Mouse (Mus musculus) stomach, adult 2 months (tissue): Measurements from ENCODE around the gene Pgghg. TPM values are rescaled to one million over a fixed set of nuclear protein-coding genes. Genes with fewer than 3 reads are reported as not detected.

Source experiments
- polyA plus RNA-seq: library from polyadenylated mRNA; depleted of rRNA; stranded (reverse); fragments of >200 nt; gene quantifications from 2 replicates; pipeline ENCODE4 v1.2.3, GENCODE M21; 2012; rRNA removed

Gene Pgghg
- 13.5 and 15.5 TPM in 2 replicates for polyA plus RNA-seq

GRCm38 (mm10) chr7:140941222-140942051 is at the start of gene Pgghg:
Gene Pgghg (plus strand): TSS chr7:140941391.

GRCm38 (mm10) chr7:140900220-140900619 is 41.0 kb upstream of the Pgghg start, which contains the start of gene Cox8b:
Gene Cox8b (minus strand): TSS chr7:140900446.

GRCm38 (mm10) chr7:140920418-140921029 is 20.7 kb upstream of the Pgghg start, which contains the start of gene Nlrp6:
Gene Nlrp6 (plus strand): TSS chr7:140920902.

GRCm38 (mm10) chr7:140949824-140950530 is 8.8 kb downstream of the Pgghg start, which contains the start of gene Ifitm5:
Gene Ifitm5 (minus strand): TSS chr7:140950291.

GRCm38 (mm10) chr7:140955758-140956555 is 14.8 kb downstream of the Pgghg start, which contains the start of the genes Gm45717 and Ifitm2:
Gene Gm45717 (minus strand): TSS chr7:140955937.
Gene Ifitm2 (minus strand): TSS chr7:140955987.

GRCm38 (mm10) chr7:140966921-140967320 is 25.7 kb downstream of the Pgghg start, which contains the start of gene Ifitm1:
Gene Ifitm1 (plus strand): TSS chr7:140967221.

Other genes with a start within 250 kb of the Pgghg start
- not detected in 2 replicates for gene Olfr541, start 244.1 kb upstream of the Pgghg start, polyA plus RNA-seq
- gene Cyp2e1, start 177.7 kb upstream of the Pgghg start, polyA plus RNA-seq = 0.06 and 0.75 TPM in 2 replicates
- 0.15 TPM in 1 of 2 replicates, not detected in the other for gene Syce1, start 153.5 kb upstream of the Pgghg start, polyA plus RNA-seq
- 0.01 and 0.02 TPM in 2 replicates for gene Zfp941, start 119.2 kb upstream of the Pgghg start, polyA plus RNA-seq
- gene Urah, start 106.4 kb upstream of the Pgghg start, polyA plus RNA-seq = 24.9 and 25.9 TPM in 2 replicates
- not detected in 2 replicates for gene Scgb1c1, start 95.8 kb upstream of the Pgghg start, polyA plus RNA-seq
- gene Odf3, start 93.6 kb upstream of the Pgghg start, polyA plus RNA-seq = not detected in 2 replicates
- not detected in 2 replicates for gene Gm45785, start 85.1 kb upstream of the Pgghg start, polyA plus RNA-seq
- gene Ric8a, start 84.4 kb upstream of the Pgghg start, polyA plus RNA-seq = 38.8 and 38.9 TPM in 2 replicates
- 7.5 and 8.6 TPM in 2 replicates for gene Bet1l, start 83.8 kb upstream of the Pgghg start, polyA plus RNA-seq
- 26.4 and 30.2 TPM in 2 replicates for gene Psmd13, start 59.4 kb upstream of the Pgghg start, polyA plus RNA-seq
- gene Sirt3, start 59.1 kb upstream of the Pgghg start, polyA plus RNA-seq = 12.7 and 14.2 TPM in 2 replicates
- gene Cox8b, start 40.9 kb upstream of the Pgghg start, polyA plus RNA-seq = 24.9 and 30.2 TPM in 2 replicates
- 0.08 and 0.19 TPM in 2 replicates for gene Nlrp6, start 20.5 kb upstream of the Pgghg start, polyA plus RNA-seq
- 0.67 and 1.3 TPM in 2 replicates for gene Ifitm5, start 8.9 kb downstream of the Pgghg start, polyA plus RNA-seq
- gene Gm45717, start 14.5 kb downstream of the Pgghg start, polyA plus RNA-seq = not detected in 2 replicates
- gene Ifitm2, start 14.6 kb downstream of the Pgghg start, polyA plus RNA-seq = 255 and 272 TPM in 2 replicates
- 46.7 and 48.2 TPM in 2 replicates for gene Ifitm1, start 25.8 kb downstream of the Pgghg start, polyA plus RNA-seq
- 83.2 and 93.7 TPM in 2 replicates for gene Ifitm3, start 69.4 kb downstream of the Pgghg start, polyA plus RNA-seq
- gene Ifitm6, start 76.5 kb downstream of the Pgghg start, polyA plus RNA-seq = 0.83 and 1.1 TPM in 2 replicates
- gene Gm17387, start 87.7 kb downstream of the Pgghg start, polyA plus RNA-seq = not detected in 2 replicates
- gene B4galnt4, start 119.7 kb downstream of the Pgghg start, polyA plus RNA-seq = 1.2 and 1.6 TPM in 2 replicates
- 87.1 and 93.8 TPM in 2 replicates for gene Pkp3, start 136.8 kb downstream of the Pgghg start, polyA plus RNA-seq
- gene Sigirr, start 159.2 kb downstream of the Pgghg start, polyA plus RNA-seq = 18.7 and 23.0 TPM in 2 replicates
- gene Ano9, start 176.4 kb downstream of the Pgghg start, polyA plus RNA-seq = 18.4 and 22.0 TPM in 2 replicates
- gene Ptdss2, start 181.0 kb downstream of the Pgghg start, polyA plus RNA-seq = 9.4 and 13.8 TPM in 2 replicates
- 80.4 and 88.4 TPM in 2 replicates for gene Rnh1, start 231.5 kb downstream of the Pgghg start, polyA plus RNA-seq